Mouse (Mus musculus): ENCODE data around the gene Tbxas1. TPM values are rescaled to one million over a fixed set of nuclear protein-coding genes. Genes with fewer than 3 reads are reported as not detected.

Tbxas1 gene
- total and polyA plus RNA-seq, 2 experiments: 1.1 to 3.5 TPM

- Histone ChIP-seq H3K9ac (ENCODE audit: low read depth, low read length) (no peak overlapping the region), H3K4me1 (ENCODE audit: control insufficient read depth, insufficient read depth, low read length) (no peaks in the 10 kb centered on the region)
Measured at GRCm38 (mm10) chr6:38973441-38974161, 98.4 kb downstream of the Tbxas1 start.

GRCm38 (mm10) chr6:38974162-38974525 lies 98.9 kb downstream of the Tbxas1 start:
- Histone ChIP-seq H3K9ac (ENCODE audit: low read depth, low read length) (no peak overlapping the region), H3K79me2 (ENCODE audit: control insufficient read depth, insufficient read depth, low read length) (no peaks in the 10 kb centered on the region), H3K27me3 (ENCODE audit: control insufficient read depth, insufficient read depth, low read length) (no peaks in the 10 kb centered on the region), H3K4me3 (ENCODE audit: insufficient read depth, low read depth, low read length) (no peak overlapping the region), H3K4me1 (ENCODE audit: control insufficient read depth, insufficient read depth, low read length) (no peaks in the 10 kb centered on the region), H3K27ac (replicated peaks; ENCODE audit: insufficient read depth, low read depth, low read length) (0 out of 2 replicates have a peak overlapping the region, but pooled peaks have one; percentile 19), H3K36me3 (ENCODE audit: control insufficient read depth, insufficient read depth, low read length) (no peaks in the 10 kb centered on the region)
- TF ChIP-seq POLR2A (IDR thresholded peaks at IDR 0.05; ENCODE audit: extremely low read depth, insufficient read depth, low read length) (no peak), CTCF (IDR thresholded peaks at IDR 0.05; ENCODE audit: low read depth, low read length) (no peak)
- no peak for DNase-seq (ENCODE audit: extremely low read depth, low read depth, low spot score)
- WGBS: 84% methylated on average over 1 of the region's 1 CpGs

More at GRCm38 (mm10) chr6:38973441-38974161, 98.4 kb downstream of the Tbxas1 start:
- peak; percentile 24 for DNase-seq (ENCODE audit: extremely low read depth, low read depth, low spot score)
- H3K36me3 ChIP-seq (ENCODE audit: control insufficient read depth, insufficient read depth, low read length): no peaks in the 10 kb centered on the region
- 86% methylated on average over 10 of the region's 10 CpGs for WGBS
- H3K27ac ChIP-seq (replicated peaks; ENCODE audit: insufficient read depth, low read depth, low read length): no peak overlapping the region
- no peak for TF ChIP-seq CTCF (IDR thresholded peaks at IDR 0.05; ENCODE audit: low read depth, low read length)
- no peak overlapping the region for H3K4me3 ChIP-seq (ENCODE audit: insufficient read depth, low read depth, low read length)
- no peaks in the 10 kb centered on the region for H3K27me3 ChIP-seq (ENCODE audit: control insufficient read depth, insufficient read depth, low read length)
- no peaks in the 10 kb centered on the region for H3K79me2 ChIP-seq (ENCODE audit: control insufficient read depth, insufficient read depth, low read length)

- H3K9ac ChIP-seq (ENCODE audit: low read depth, low read length): no peak overlapping the region
- no peaks in the 10 kb centered on the region for H3K36me3 ChIP-seq (ENCODE audit: control insufficient read depth, insufficient read depth, low read length)
- no peaks in the 10 kb centered on the region for H3K4me1 ChIP-seq (ENCODE audit: control insufficient read depth, insufficient read depth, low read length)
- no peaks in the 10 kb centered on the region for H3K27me3 ChIP-seq (ENCODE audit: control insufficient read depth, insufficient read depth, low read length)
- H3K4me3 ChIP-seq (ENCODE audit: insufficient read depth, low read depth, low read length): no peak overlapping the region
- no peak overlapping the region for H3K27ac ChIP-seq (replicated peaks; ENCODE audit: insufficient read depth, low read depth, low read length)
- H3K79me2 ChIP-seq (ENCODE audit: control insufficient read depth, insufficient read depth, low read length): no peaks in the 10 kb centered on the region
- TF ChIP-seq POLR2A (IDR thresholded peaks at IDR 0.05; ENCODE audit: extremely low read depth, insufficient read depth, low read length): no peak
- TF ChIP-seq CTCF (IDR thresholded peaks at IDR 0.05; ENCODE audit: low read depth, low read length): no peak
- WGBS: 93% methylated on average over 8 of the region's 8 CpGs
- peak; percentile 19 for DNase-seq (ENCODE audit: extremely low read depth, low read depth, low spot score)
Measured at GRCm38 (mm10) chr6:38974536-38975268, 99.5 kb downstream of the Tbxas1 start.

- Histone ChIP-seq H3K4me3 (ENCODE audit: insufficient read depth, low read depth, low read length) (no peak overlapping the region), H3K9ac (ENCODE audit: low read depth, low read length) (no peak overlapping the region), H3K79me2 (ENCODE audit: control insufficient read depth, insufficient read depth, low read length) (no peaks in the 10 kb centered on the region), H3K4me1 (ENCODE audit: control insufficient read depth, insufficient read depth, low read length) (no peaks in the 10 kb centered on the region), H3K27ac (replicated peaks; ENCODE audit: insufficient read depth, low read depth, low read length) (no peak overlapping the region), H3K27me3 (ENCODE audit: control insufficient read depth, insufficient read depth, low read length) (no peaks in the 10 kb centered on the region), H3K36me3 (ENCODE audit: control insufficient read depth, insufficient read depth, low read length) (no peaks in the 10 kb centered on the region)
- TF ChIP-seq POLR2A (IDR thresholded peaks at IDR 0.05; ENCODE audit: extremely low read depth, insufficient read depth, low read length) (no peak), CTCF (IDR thresholded peaks at IDR 0.05; ENCODE audit: low read depth, low read length) (no peak)
- WGBS: 91% methylated on average over 4 of the region's 4 CpGs
- DNase-seq (ENCODE audit: extremely low read depth, low read depth, low spot score): no peak
Measured at GRCm38 (mm10) chr6:38975866-38976265, 100.7 kb downstream of the Tbxas1 start.

DNA sequence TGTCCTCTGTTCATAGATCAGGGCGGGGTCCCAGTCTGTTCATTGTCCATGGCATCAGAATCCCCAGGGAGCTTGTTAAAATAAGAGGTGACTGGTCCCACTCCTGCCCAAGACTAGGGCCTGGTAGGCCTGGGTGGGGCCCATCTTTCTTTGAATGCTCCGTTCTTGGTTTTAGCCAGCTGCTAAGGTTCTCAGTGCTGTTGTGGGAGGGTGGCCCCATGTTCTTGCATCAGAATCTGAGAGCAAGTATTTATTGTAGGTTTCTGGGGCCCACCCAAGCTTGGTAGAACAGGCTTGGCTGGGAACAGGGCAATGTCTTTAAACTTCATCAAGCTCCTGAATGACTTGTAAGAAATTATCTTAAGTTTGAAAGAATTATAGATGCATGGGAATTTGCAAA lies 101.2 kb downstream of the Tbxas1 start:
- no peaks in the 10 kb centered on the region for H3K36me3 ChIP-seq (ENCODE audit: control insufficient read depth, insufficient read depth, low read length)
- no peaks in the 10 kb centered on the region for H3K27me3 ChIP-seq (ENCODE audit: control insufficient read depth, insufficient read depth, low read length)
- H3K79me2 ChIP-seq (ENCODE audit: control insufficient read depth, insufficient read depth, low read length): no peaks in the 10 kb centered on the region
- no peak for DNase-seq (ENCODE audit: extremely low read depth, low read depth, low spot score)
- no peak overlapping the region for H3K27ac ChIP-seq (replicated peaks; ENCODE audit: insufficient read depth, low read depth, low read length)
- no peak overlapping the region for H3K9ac ChIP-seq (ENCODE audit: low read depth, low read length)
- no peak for TF ChIP-seq CTCF (IDR thresholded peaks at IDR 0.05; ENCODE audit: low read depth, low read length)
- TF ChIP-seq POLR2A (IDR thresholded peaks at IDR 0.05; ENCODE audit: extremely low read depth, insufficient read depth, low read length): no peak
- no peak overlapping the region for H3K4me3 ChIP-seq (ENCODE audit: insufficient read depth, low read depth, low read length)
- no peaks in the 10 kb centered on the region for H3K4me1 ChIP-seq (ENCODE audit: control insufficient read depth, insufficient read depth, low read length)
- 96% methylated on average over 2 of the region's 2 CpGs for WGBS
